Mouse (Mus musculus) CH12.LX (cell line): ENCODE measurements around the gene Vkorc1l1. TPM values are rescaled to one million over a fixed set of nuclear protein-coding genes. Genes with fewer than 3 reads are reported as not detected.

ENCODE experiments used
- DNase-seq: peaks from one replicate; pipeline ENCODE4 v3.0.0-alpha.2; 2013; ENCODE audit errors: extremely low read depth
- H3K27ac ChIP-seq: 2 replicates; pipeline ENCODE4 v1.5.1; 2012; ENCODE audit warnings: low read depth, mild to moderate bottlenecking, control low read depth, moderate library complexity; ENCODE audit not compliant: insufficient read depth
- H3K27me3 ChIP-seq: replicated peaks from 2 replicates; pipeline ENCODE3; 2012; ENCODE audit warnings: inconsistent platforms
- H3K36me3 ChIP-seq, 2 experiments: replicated peaks in 1 of 2; 2 replicates each; pipeline versions ENCODE3 to v1.6.1; 2012; ENCODE audit warnings: inconsistent platforms in 1 of 2, low read length in 1 of 2, mild to moderate bottlenecking in 1 of 2, mixed read lengths in 1 of 2, moderate library complexity in 1 of 2; ENCODE audit not compliant: control insufficient read depth in 1 of 2, insufficient read depth in 1 of 2
- H3K4me1 ChIP-seq, 2 experiments: 2 replicates each; pipeline ENCODE4 v1.6.1; 2012; ENCODE audit warnings: inconsistent platforms in 1 of 2, moderate library complexity in 1 of 2; ENCODE audit not compliant: insufficient read depth in 2 of 2, control insufficient read depth in 1 of 2
- H3K4me2 ChIP-seq: 2 replicates; pipeline ENCODE4 v1.6.1; 2012; ENCODE audit warnings: low read depth, mild to moderate bottlenecking, control low read depth; ENCODE audit not compliant: poor library complexity, insufficient read depth, severe bottlenecking
- H3K4me3 ChIP-seq, 3 experiments: fragments of 150-350 bp in 1 of 3; sonication (generic) in 1 of 3; replicated peaks in 1 of 3; 2 replicates each; pipeline versions ENCODE3 to v1.5.1; 2011 to 2012; ENCODE audit warnings: low read depth in 2 of 3, low read length in 2 of 3, mild to moderate bottlenecking in 2 of 3, moderate library complexity in 2 of 3, control low read depth in 1 of 3, improper control_type of control experiment in 1 of 3, inconsistent platforms in 1 of 3, mixed read lengths in 1 of 3; ENCODE audit not compliant: poor library complexity in 1 of 3
- H3K79me2 ChIP-seq: replicated peaks from 2 replicates; pipeline ENCODE4 v1.6.1; 2012; ENCODE audit warnings: mild to moderate bottlenecking, moderate library complexity; ENCODE audit not compliant: control insufficient read depth, poor library complexity, insufficient read depth, severe bottlenecking; ENCODE audit errors: extremely low read depth
- H3K9ac ChIP-seq: 2 replicates; pipeline ENCODE4 v1.6.1; 2012; ENCODE audit warnings: low read depth, mild to moderate bottlenecking, control low read depth, moderate library complexity; ENCODE audit not compliant: insufficient read depth
- H3K9me3 ChIP-seq: replicated peaks from 2 replicates; pipeline ENCODE3; 2012; ENCODE audit warnings: low read length, inconsistent platforms, mixed read lengths
- BHLHE40 ChIP-seq: IDR thresholded peaks from 2 replicates; pipeline ENCODE4 v1.6.1; 2011; ENCODE audit warnings: mild to moderate bottlenecking, low read depth, low read length, improper control_type of control experiment
- CHD1 ChIP-seq: IDR thresholded peaks from 2 replicates; pipeline ENCODE4 v1.6.1; 2012; ENCODE audit warnings: low read depth, low read length, improper control_type of control experiment, inconsistent platforms
- CHD2 ChIP-seq: IDR thresholded peaks from 2 replicates; pipeline ENCODE4 v1.6.1; 2011; ENCODE audit warnings: low read length, improper control_type of control experiment
- CTCF ChIP-seq, 2 experiments: IDR thresholded peaks in 1 of 2; conservative IDR thresholded peaks in 1 of 2; 2 replicates each; pipeline ENCODE4 v1.5.1; 2011 to 2012; ENCODE audit warnings: low read depth in 2 of 2, low read length in 2 of 2, improper control_type of control experiment in 1 of 2, inconsistent platforms in 1 of 2, mild to moderate bottlenecking in 1 of 2, moderate library complexity in 1 of 2
- ELF1 ChIP-seq: IDR thresholded peaks from 2 replicates; pipeline ENCODE4 v1.6.1; 2014; ENCODE audit warnings: low read depth, mild to moderate bottlenecking, inconsistent platforms, low read length, improper control_type of control experiment
- EP300 ChIP-seq: IDR thresholded peaks from 2 replicates; pipeline ENCODE4 v1.6.1; 2011; ENCODE audit warnings: low read length, improper control_type of control experiment
- ETS1 ChIP-seq: conservative IDR thresholded peaks from 2 replicates; pipeline ENCODE4 v1.6.1; 2012; ENCODE audit warnings: low read depth, mild to moderate bottlenecking, inconsistent platforms, low read length, improper control_type of control experiment, moderate library complexity
- HCFC1 ChIP-seq: IDR thresholded peaks from 2 replicates; pipeline ENCODE4 v1.6.1; 2012; ENCODE audit warnings: low read depth, mild to moderate bottlenecking, inconsistent platforms, low read length, improper control_type of control experiment
- JUN ChIP-seq: IDR thresholded peaks from 2 replicates; pipeline ENCODE4 v1.6.1; 2011; ENCODE audit warnings: low read depth, mild to moderate bottlenecking, low read length, improper control_type of control experiment, moderate library complexity; ENCODE audit not compliant: insufficient read depth
- JUND ChIP-seq: conservative IDR thresholded peaks from 2 replicates; pipeline ENCODE4 v1.6.1; 2011; ENCODE audit warnings: low read depth, low read length, improper control_type of control experiment
- KAT2A ChIP-seq: IDR thresholded peaks from 2 replicates; pipeline ENCODE4 v1.6.1; 2012; ENCODE audit warnings: low read length, improper control_type of control experiment, inconsistent platforms; ENCODE audit not compliant: insufficient replicate concordance
- MAFK ChIP-seq: IDR thresholded peaks from 2 replicates; pipeline ENCODE4 v1.6.1; 2011; ENCODE audit warnings: low read length, improper control_type of control experiment; ENCODE audit not compliant: insufficient replicate concordance
- MAZ ChIP-seq: IDR thresholded peaks from 2 replicates; pipeline ENCODE4 v1.6.1; 2012; ENCODE audit warnings: low read depth, mild to moderate bottlenecking, inconsistent platforms, low read length, improper control_type of control experiment, moderate library complexity
- MEF2A ChIP-seq: IDR thresholded peaks from 2 replicates; pipeline ENCODE4 v1.6.1; 2014; ENCODE audit warnings: low read depth, mild to moderate bottlenecking, inconsistent platforms, low read length, improper control_type of control experiment, borderline replicate concordance
- MXI1 ChIP-seq: IDR thresholded peaks from 2 replicates; pipeline ENCODE4 v1.6.1; 2011; ENCODE audit warnings: mild to moderate bottlenecking, low read depth, low read length, improper control_type of control experiment
- MYC ChIP-seq: IDR thresholded peaks from 2 replicates; pipeline ENCODE4 v1.6.1; 2011; ENCODE audit warnings: low read depth, mild to moderate bottlenecking, improper control_type of control experiment, low read length
- NRF1 ChIP-seq: IDR thresholded peaks from 2 replicates; pipeline ENCODE4 v1.6.1; 2014; ENCODE audit warnings: low read depth, mild to moderate bottlenecking, inconsistent platforms, low read length, improper control_type of control experiment, moderate library complexity
- PAX5 ChIP-seq: IDR thresholded peaks from 2 replicates; pipeline ENCODE4 v1.6.1; 2012; ENCODE audit warnings: low read length, inconsistent platforms, mixed read lengths
- POLR2A ChIP-seq: IDR thresholded peaks from 2 replicates; pipeline ENCODE4 v1.6.1; 2011; ENCODE audit warnings: low read depth, mild to moderate bottlenecking, improper control_type of control experiment, low read length
- POLR2AphosphoS2 ChIP-seq: IDR thresholded peaks from 2 replicates; pipeline ENCODE4 v1.6.1; 2011; ENCODE audit warnings: low read depth, low read length, improper control_type of control experiment
- RAD21 ChIP-seq: IDR thresholded peaks from 2 replicates; pipeline ENCODE4 v1.6.1; 2011; ENCODE audit warnings: low read depth, mild to moderate bottlenecking, low read length, improper control_type of control experiment, moderate library complexity
- RCOR1 ChIP-seq: conservative IDR thresholded peaks from 2 replicates; pipeline ENCODE4 v1.6.1; 2012; ENCODE audit warnings: low read depth, mild to moderate bottlenecking, inconsistent platforms, low read length, improper control_type of control experiment
- SMC3 ChIP-seq: IDR thresholded peaks from 2 replicates; pipeline ENCODE4 v1.6.1; 2011; ENCODE audit warnings: low read depth, low read length, improper control_type of control experiment
- TBP ChIP-seq: conservative IDR thresholded peaks from 2 replicates; pipeline ENCODE4 v1.6.1; 2011; ENCODE audit warnings: low read depth, low read length, improper control_type of control experiment
- TCF12 ChIP-seq: IDR thresholded peaks from 2 replicates; pipeline ENCODE4 v1.6.1; 2014; ENCODE audit warnings: low read depth, mild to moderate bottlenecking, inconsistent platforms, low read length, improper control_type of control experiment
- UBTF ChIP-seq: IDR thresholded peaks from 2 replicates; pipeline ENCODE4 v1.6.1; 2012; ENCODE audit warnings: low read depth, mild to moderate bottlenecking, inconsistent platforms, low read length, improper control_type of control experiment, moderate library complexity
- USF1 ChIP-seq: IDR thresholded peaks from 2 replicates; pipeline ENCODE4 v1.6.1; 2014; ENCODE audit warnings: low read depth, mild to moderate bottlenecking, inconsistent platforms, low read length, improper control_type of control experiment
- ZC3H11A ChIP-seq: IDR thresholded peaks from 2 replicates; pipeline ENCODE4 v1.6.1; 2012; ENCODE audit warnings: low read depth, mild to moderate bottlenecking, inconsistent platforms, low read length, improper control_type of control experiment
- ZKSCAN1 ChIP-seq: IDR thresholded peaks from 2 replicates; pipeline ENCODE4 v1.6.1; 2012; ENCODE audit warnings: low read depth, inconsistent platforms, low read length, improper control_type of control experiment, borderline replicate concordance
- ZNF384 ChIP-seq: IDR thresholded peaks from 2 replicates; pipeline ENCODE4 v1.6.1; 2012; ENCODE audit warnings: low read depth, low read length, improper control_type of control experiment, inconsistent platforms
- dilution Hi-C: fragments of 300-500 bp; cut with MboI; formaldehyde crosslinking; loops from 2 replicates; pipeline ENCODE4 v1.14.3; 2020; ENCODE audit warnings: low sequenced_read_pairs; ENCODE audit not compliant: extremely low pct_unique_long_range_greater_than_20kb, extremely low pct_ligation_motif_present
- in situ Hi-C: fragments of 300-500 bp; cut with MboI; formaldehyde crosslinking; loops from 3 replicates; pipeline ENCODE4 v1.14.3; 2019; ENCODE audit warnings: low sequenced_read_pairs, low pct_ligation_motif_present, low pct_unique_long_range_greater_than_20kb, mixed read lengths
- polyA plus RNA-seq: library from polyadenylated mRNA; unstranded; fragments of >175 nt; gene quantifications from 2 replicates; pipeline ENCODE4 v1.2.1, GENCODE M21; 2012; ENCODE audit warnings: low read depth; ENCODE audit not compliant: insufficient read length
- total RNA-seq, 2 experiments: library from RNA; depleted of rRNA; stranded (reverse); fragments of 300-350 nt in 1 of 2; fragments of >200 nt in 1 of 2; gene quantifications; 2 replicates each; pipeline ENCODE4 v1.2.3; 2012 to 2014

Gene Vkorc1l1
- total and polyA plus RNA-seq, 3 experiments: 8.7 to 33.1 (median 31.4) TPM

DNA sequence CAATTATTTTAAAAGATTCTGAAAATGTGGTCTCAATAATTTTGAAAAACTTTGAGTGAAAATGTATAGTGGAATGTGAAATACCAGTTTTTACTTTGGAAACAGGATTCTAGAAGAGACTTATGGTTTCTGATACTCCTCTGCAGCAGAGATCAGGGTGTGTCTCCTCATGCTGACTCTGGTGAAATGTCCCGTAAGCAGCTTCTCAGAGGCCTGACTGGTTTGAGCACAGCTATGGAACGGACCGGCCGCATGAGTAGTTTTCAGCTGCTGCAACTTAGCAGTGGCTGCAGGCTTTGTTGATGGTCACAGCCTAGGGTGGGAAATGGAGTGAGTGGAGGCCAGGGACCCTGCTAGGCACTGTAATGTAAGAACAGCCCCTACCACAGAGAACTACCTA is 36.0 kb downstream of the Vkorc1l1 start:
- DNase-seq: no peak
- Histone ChIP-seq H3K9ac (no peak overlapping the region), H3K27ac (no peak overlapping the region), H3K4me3 (no peak overlapping the region), H3K4me1 (no peaks in the 10 kb centered on the region), H3K27me3 (no peaks in the 10 kb centered on the region), H3K4me2 (no peak overlapping the region), H3K9me3 (no peaks in the 10 kb centered on the region), H3K36me3 (peaks cover 12 to 64% of the 10 kb centered on the region in 2 experiments), H3K79me2 (no peaks in the 10 kb centered on the region)
- TF ChIP-seq MAFK (no peak), RAD21 (no peak), TBP (no peak), ZNF384 (no peak), UBTF (no peak), CTCF (conservative IDR thresholded peaks at IDR 0.05 in 1 of 2, IDR thresholded peaks at IDR 0.05 in 1 of 2; ENCODE audit: low read depth in 2 of 2, low read length in 2 of 2) (no peak), CHD1 (no peak), KAT2A (no peak), PAX5 (no peak), POLR2A (no peak), ETS1 (no peak), POLR2AphosphoS2 (no peak), EP300 (no peak), MXI1 (no peak), CHD2 (no peak), RCOR1 (no peak), NRF1 (no peak), BHLHE40 (no peak), ZC3H11A (no peak), USF1 (no peak)
- dilution Hi-C loops: no loop called here
- in situ Hi-C loops: no loop called here

- dilution Hi-C loops (no loop called here), in situ Hi-C loops (no loop called here)
- no peaks in the 10 kb centered on the region for H3K79me2 ChIP-seq
- H3K9me3 ChIP-seq: no peaks in the 10 kb centered on the region
- no peak overlapping the region for H3K27ac ChIP-seq
- H3K9ac ChIP-seq: no peak overlapping the region
- no peak for DNase-seq
- no peaks in the 10 kb centered on the region for H3K4me1 ChIP-seq
- no peak overlapping the region for H3K4me2 ChIP-seq
- no peaks in the 10 kb centered on the region for H3K27me3 ChIP-seq
- H3K36me3 ChIP-seq: peaks cover 17 to 66% of the 10 kb centered on the region in 2 experiments
- H3K4me3 ChIP-seq: no peak overlapping the region
- TF ChIP-seq ZKSCAN1 (no peak), ELF1 (no peak), RAD21 (no peak), SMC3 (no peak), HCFC1 (no peak), EP300 (no peak), JUN (no peak), USF1 (no peak), CTCF (conservative IDR thresholded peaks at IDR 0.05 in 1 of 2, IDR thresholded peaks at IDR 0.05 in 1 of 2; ENCODE audit: low read depth in 2 of 2, low read length in 2 of 2) (no peak), JUND (no peak), TCF12 (no peak), KAT2A (no peak), MAFK (no peak), MAZ (no peak), CHD2 (no peak), MEF2A (no peak), PAX5 (no peak), MYC (no peak), RCOR1 (no peak), NRF1 (no peak)
These were observed 36.8 kb downstream of the Vkorc1l1 start for GRCm38 (mm10) chr5:129978608-129979007.
